Mouse (Mus musculus): Measurements from ENCODE around the gene Pygb. TPM values are rescaled to one million over a fixed set of nuclear protein-coding genes. Genes with fewer than 3 reads are reported as not detected.
A peak's percentile ranks its signal among the peaks of the same experiment; 100 is the strongest.

Pygb gene
- polyA plus RNA-seq, 1 experiment from 2014 or later: 53.3 TPM

DNA sequence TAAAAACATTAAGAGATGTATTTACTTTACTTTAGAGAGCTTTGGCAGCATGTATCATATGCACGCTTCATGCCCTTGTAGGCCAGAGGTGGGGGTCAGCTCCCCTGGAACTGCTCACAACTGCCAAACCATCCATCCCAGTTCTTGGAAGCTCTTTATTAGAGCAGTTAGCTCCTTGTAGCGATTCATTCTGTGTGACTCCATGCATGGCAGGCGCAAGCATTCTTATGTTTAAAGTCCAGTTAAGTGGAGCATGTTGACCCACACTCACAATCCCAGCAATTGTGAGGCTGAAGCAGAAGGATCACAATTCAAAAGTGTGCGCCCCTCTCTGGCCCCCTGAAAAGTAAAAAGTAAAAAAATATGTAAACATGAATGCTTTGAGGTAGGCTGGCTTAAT lies 91.0 kb downstream of the Pygb start:
- no peak overlapping the region for H3K27ac ChIP-seq
- TF ChIP-seq CTCF (IDR thresholded peaks at IDR 0.05; ENCODE audit: low read depth): no peak
- H3K4me2 ChIP-seq (ENCODE audit: low read length): no peak overlapping the region
- H3K9me3 ChIP-seq (replicated peaks; ENCODE audit: low read length): no peaks in the 10 kb centered on the region
- peak; percentile 14 for DNase-seq (ENCODE audit: low spot score)
- no peak overlapping the region for H3K9ac ChIP-seq (ENCODE audit: low read depth, low read length)
- H3K27me3 ChIP-seq (ENCODE audit: insufficient read depth, low read length): no peaks in the 10 kb centered on the region
- ATAC-seq (replicated peaks; ENCODE audit: low FRiP score, low read depth): no peak
- H3K4me1 ChIP-seq (replicated peaks; ENCODE audit: insufficient read depth, low read length): no peaks in the 10 kb centered on the region
- no peaks in the 10 kb centered on the region for H3K36me3 ChIP-seq (ENCODE audit: insufficient read depth, low read length)
- no peak overlapping the region for H3K4me3 ChIP-seq (replicated peaks; ENCODE audit: low read depth, low read length)
- 65% methylated on average over 4 of the region's 4 CpGs for WGBS

Other genes starting within 250 kb of the Pygb start
- 0.14 and 0.20 TPM in 2 replicates for gene Cst7, start 216.3 kb upstream of the Pygb start, polyA plus RNA-seq (2015; fragmentation: Nextera tagmentation; extraction: Ambion mirVana)
- gene Apmap, start 178.2 kb upstream of the Pygb start, polyA plus RNA-seq (2015; fragmentation: Nextera tagmentation; extraction: Ambion mirVana): 62.5 and 63.1 TPM in 2 replicates
- 22.2 and 25.6 TPM in 2 replicates for gene Acss1, start 118.2 kb upstream of the Pygb start, polyA plus RNA-seq (2015; fragmentation: Nextera tagmentation; extraction: Ambion mirVana)
- gene Vsx1, start 97.4 kb upstream of the Pygb start, polyA plus RNA-seq (2015; fragmentation: Nextera tagmentation; extraction: Ambion mirVana): not detected in 2 replicates
- 16.3 and 18.3 TPM in 2 replicates for gene Entpd6, start 37.7 kb upstream of the Pygb start, polyA plus RNA-seq (2015; fragmentation: Nextera tagmentation; extraction: Ambion mirVana)
- gene Abhd12, start 118.0 kb downstream of the Pygb start, polyA plus RNA-seq (2015; fragmentation: Nextera tagmentation; extraction: Ambion mirVana): 70.1 and 71.3 TPM in 2 replicates
- 26.4 and 30.3 TPM in 2 replicates for gene Gins1, start 118.7 kb downstream of the Pygb start, polyA plus RNA-seq (2015; fragmentation: Nextera tagmentation; extraction: Ambion mirVana)